Mouse (Mus musculus) bone marrow, adult 2 months (tissue): ENCODE data around the gene Tprn. TPM values are rescaled to one million over a fixed set of nuclear protein-coding genes. Genes with fewer than 3 reads are reported as not detected.
A peak's percentile ranks its signal among the peaks of the same experiment; 100 is the strongest.

ENCODE experiments used
- H3K27ac ChIP-seq: fragments of 200-500 bp; 2 replicates; pipeline ENCODE4 v1.5.1; 2012; ENCODE audit warnings: low read depth, mild to moderate bottlenecking, control low read depth, inconsistent platforms, low read length; ENCODE audit not compliant: control insufficient read depth, poor library complexity, insufficient read depth
- H3K4me1 ChIP-seq: fragments of 200-500 bp; 2 replicates; pipeline ENCODE4 v1.6.1; 2011; ENCODE audit warnings: low read length; ENCODE audit not compliant: control insufficient read depth, insufficient read depth
- H3K4me3 ChIP-seq: fragments of 200-500 bp; replicated peaks from 2 replicates; pipeline ENCODE3; 2011; ENCODE audit warnings: mild to moderate bottlenecking, low read depth, low read length, control low read depth; ENCODE audit not compliant: control insufficient read depth
- CTCF ChIP-seq: fragments of 200-500 bp; IDR thresholded peaks from 2 replicates; pipeline ENCODE4 v1.5.1; 2011; ENCODE audit warnings: low read length, control low read depth; ENCODE audit not compliant: control insufficient read depth, insufficient read depth
- POLR2A ChIP-seq: fragments of 200-500 bp; IDR thresholded peaks from 2 replicates; pipeline ENCODE4 v1.6.1; 2011; ENCODE audit warnings: low read depth, mild to moderate bottlenecking, control low read depth, low read length, borderline replicate concordance; ENCODE audit not compliant: control insufficient read depth
- WGBS: fragments of 180-500 bp; shearing (Covaris S2); methylation state at CpG from one replicate; pipeline ENCODE4 v1.1.7; 2018; 5-methylcytosine and 5-hydroxymethylcytosine counted together
- polyA plus RNA-seq: library from polyadenylated mRNA; stranded (reverse); fragments of >200 nt; gene quantifications from 2 replicates; pipeline ENCODE4 v1.2.4, GENCODE M21; 2011; ENCODE audit warnings: low replicate concordance; ENCODE audit not compliant: missing spikeins, insufficient read depth, insufficient read length

The Tprn gene
- polyA plus RNA-seq, 1 experiment: 17.5 TPM

DNA sequence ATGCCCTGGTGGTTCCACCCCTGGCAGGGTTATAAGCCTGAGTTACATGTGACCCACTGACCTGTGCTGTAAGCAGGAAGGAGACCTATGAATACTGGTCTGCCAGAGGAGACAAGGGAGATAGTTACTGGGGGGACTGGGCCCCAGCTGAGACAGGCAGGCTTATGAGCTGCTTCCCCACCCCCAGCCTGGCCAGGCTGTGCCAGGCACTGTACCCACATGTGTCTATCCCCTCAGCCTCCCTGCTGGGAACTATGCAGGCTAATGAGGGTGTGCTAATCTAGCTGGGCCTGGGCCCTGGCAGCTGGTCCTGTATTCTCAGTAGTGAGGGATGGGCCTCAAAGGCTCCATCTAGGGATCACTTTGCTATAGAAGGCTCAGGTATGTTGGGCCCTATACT lies 4.8 kb downstream of the Tprn start:
- no peak overlapping the region for H3K27ac ChIP-seq
- H3K4me3 ChIP-seq: no peak overlapping the region
- H3K4me1 ChIP-seq: peaks cover 5% of the 10 kb centered on the region
- TF ChIP-seq CTCF: no peak
- no peak for TF ChIP-seq POLR2A

DNA sequence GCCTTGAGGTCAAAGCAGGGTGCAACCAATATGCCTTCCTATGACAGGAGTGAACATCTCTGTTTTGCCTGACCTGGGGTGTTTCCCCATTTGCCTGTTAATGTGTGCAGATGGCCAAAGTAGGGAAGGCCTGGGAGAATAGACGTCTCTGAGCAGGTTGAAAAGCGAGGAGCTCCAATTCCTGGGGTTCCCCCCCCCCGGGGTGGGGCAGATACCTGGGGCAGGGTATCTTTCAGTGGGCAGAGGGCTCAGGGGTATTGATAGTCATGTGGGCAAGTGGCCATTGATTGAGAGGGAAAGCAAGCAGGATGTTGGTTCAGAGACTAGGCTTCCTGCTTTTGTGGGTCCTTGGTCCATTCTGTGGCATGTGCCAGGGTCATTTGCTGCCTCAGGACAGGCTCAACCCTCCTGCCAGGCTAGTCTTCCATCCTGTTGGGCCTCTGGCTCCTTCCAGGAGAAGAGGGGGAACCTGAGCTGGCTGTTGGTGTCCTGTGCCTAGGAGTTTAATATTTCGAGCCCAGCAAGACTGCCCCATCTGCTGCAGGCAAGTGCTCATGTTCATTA lies 5.4 kb downstream of the Tprn start:
- WGBS: 82% methylated on average over 4 of the region's 4 CpGs
- TF ChIP-seq CTCF (no peak), POLR2A (no peak)
- H3K4me3 ChIP-seq: no peak overlapping the region
- peaks cover 5% of the 10 kb centered on the region for H3K4me1 ChIP-seq
- H3K27ac ChIP-seq: no peak overlapping the region

DNA sequence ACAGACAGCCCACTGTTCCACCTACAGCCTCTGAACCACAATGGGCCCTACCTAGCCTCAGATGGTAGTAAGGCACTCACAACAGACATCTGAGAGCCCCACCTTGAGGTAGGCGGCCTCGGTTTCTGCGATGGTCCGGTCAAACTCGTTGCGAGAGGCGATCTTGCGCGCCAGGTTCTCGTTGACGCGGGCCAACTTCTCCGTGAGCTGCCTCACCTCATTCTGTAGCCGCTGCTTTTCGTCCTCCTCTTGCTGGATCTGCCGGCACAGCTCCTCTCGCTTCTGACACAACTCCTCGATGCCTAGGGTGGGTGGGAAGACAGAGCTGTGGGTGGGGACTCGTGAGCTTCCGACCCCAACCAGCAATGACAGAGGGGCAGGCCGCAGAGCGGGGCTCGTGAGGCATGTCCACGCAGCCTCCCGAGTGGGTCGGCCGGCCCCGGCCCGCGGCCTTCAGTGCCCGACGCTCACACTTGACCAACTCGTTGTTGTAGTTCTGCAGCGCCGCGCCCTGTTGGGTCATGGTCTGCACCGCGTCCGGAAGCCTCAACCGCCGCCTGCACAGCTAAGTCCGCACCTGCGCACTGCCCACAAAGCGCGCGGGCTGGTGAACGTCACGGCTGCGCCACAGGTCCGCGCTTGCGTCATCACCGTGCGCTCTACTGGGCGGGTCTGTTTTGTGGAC lies 9.6 kb downstream of the Tprn start, which contains the start of the genes Ssna1 and Anapc2:
Gene Ssna1, minus strand, starts transcription at position 612 of the 685 bp plus-strand sequence.
Gene Anapc2, plus strand, starts transcription at position 652 of the 685 bp plus-strand sequence.
- WGBS: under 1% methylated on average over 55 of the region's 55 CpGs
- peak; percentile 38; the same call in 1 of the 2 replicates for TF ChIP-seq CTCF
- peak; percentile 97 for TF ChIP-seq POLR2A
- Histone ChIP-seq H3K4me1 (peaks cover 5% of the 10 kb centered on the region), H3K27ac (peak within 1 kb of the TSS; percentile 85), H3K4me3 (peak within 1 kb of the TSS; percentile 93)

GRCm38 (mm10) chr2:25272515-25272914 lies 10.1 kb downstream of the Tprn start:
- Histone ChIP-seq H3K4me3 (peak overlapping the region; percentile 93), H3K4me1 (peaks cover 5% of the 10 kb centered on the region), H3K27ac (peak overlapping the region; percentile 14)
- under 1% methylated on average over 29 of the region's 29 CpGs for WGBS
- TF ChIP-seq CTCF: no peak
- TF ChIP-seq POLR2A: no peak

DNA sequence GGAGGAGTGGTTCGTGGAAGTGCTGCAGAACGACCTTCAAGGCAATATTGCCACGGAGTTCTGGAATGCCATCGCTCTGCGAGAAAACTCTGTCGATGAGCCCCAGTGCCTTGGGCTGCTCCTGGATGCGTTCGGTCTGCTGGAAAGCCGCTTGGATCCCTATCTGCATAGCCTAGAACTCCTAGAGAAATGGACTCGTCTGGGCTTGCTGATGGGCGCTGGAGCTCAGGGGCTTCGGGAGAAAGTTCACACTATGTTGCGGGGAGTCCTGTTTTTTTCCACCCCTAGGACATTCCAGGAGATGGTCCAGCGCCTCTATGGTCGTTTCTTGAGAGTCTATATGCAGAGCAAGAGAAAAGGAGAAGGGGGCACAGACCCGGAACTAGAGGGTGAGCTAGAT lies 10.6 kb downstream of the Tprn start:
- H3K27ac ChIP-seq: no peak overlapping the region
- peak overlapping the region; percentile 93 for H3K4me3 ChIP-seq
- 36% methylated on average over 16 of the region's 16 CpGs for WGBS
- peaks cover 5% of the 10 kb centered on the region for H3K4me1 ChIP-seq
- no peak for TF ChIP-seq POLR2A
- TF ChIP-seq CTCF: no peak

DNA sequence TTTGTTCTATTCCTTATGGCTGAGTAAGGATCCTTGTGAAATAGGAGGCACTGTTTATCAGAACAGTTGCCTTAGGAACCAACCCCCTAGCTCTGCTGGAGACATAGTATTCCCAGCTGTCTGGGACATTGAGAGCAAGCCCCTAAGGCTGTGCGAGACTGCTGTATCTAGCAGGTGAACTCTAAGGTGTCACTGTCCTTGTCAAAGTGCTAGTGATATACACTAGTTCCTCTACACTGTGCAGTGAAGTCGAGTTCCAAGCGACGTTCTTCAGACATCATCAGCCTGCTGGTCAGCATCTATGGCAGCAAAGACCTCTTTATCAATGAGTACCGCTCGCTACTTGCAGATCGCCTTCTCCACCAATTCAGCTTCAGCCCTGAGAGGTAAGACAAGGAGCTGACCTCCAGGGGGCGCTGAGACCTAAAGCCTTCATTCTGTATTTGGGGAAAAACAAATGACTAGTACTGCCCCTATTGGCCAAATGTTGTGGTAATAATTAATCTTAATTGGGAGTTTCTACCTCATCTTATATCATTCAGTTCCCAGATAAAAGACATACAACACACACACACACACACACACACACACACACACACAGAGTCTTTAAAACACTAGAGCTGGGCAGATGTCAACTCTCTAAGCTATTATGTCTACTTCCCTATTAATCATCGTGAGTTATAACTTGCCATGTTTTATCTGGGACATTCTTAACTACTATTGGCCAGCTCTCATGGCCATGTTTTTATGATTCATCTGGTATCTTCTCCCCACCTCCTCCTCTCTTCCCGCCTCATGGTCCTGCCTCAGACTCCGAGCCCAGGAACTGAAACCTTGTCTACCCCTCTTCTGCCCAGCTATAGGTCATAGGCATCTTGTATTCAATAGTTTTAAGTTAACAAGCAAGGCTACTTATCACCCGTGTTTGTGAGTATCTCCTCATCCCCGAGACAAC lies 16.8 kb downstream of the Tprn start:
- Histone ChIP-seq H3K4me1 (no peaks in the 10 kb centered on the region), H3K4me3 (no peak overlapping the region), H3K27ac (no peak overlapping the region)
- WGBS: 64% methylated on average over 13 of the region's 13 CpGs
- TF ChIP-seq CTCF (peak; percentile 77), POLR2A (no peak)

DNA sequence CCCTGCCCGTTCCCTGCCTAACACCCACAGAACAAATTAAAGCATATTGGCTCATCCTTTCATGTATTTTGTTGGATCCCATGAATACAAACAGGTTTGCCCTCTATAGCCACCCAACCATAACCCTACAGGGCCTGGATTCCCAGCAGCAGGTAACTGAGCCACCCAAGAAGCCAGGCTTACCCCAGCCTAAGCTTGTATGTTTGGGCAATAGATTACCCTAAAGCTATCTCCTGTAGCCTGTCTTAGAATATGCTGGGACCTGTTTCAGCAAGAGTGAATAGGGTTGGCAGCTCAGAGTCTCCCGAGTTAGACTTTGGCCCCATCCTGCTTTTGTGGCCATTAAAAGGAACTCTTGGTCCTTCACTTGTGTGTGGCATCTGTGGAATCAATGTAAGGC lies 23.1 kb downstream of the Tprn start:
- WGBS: 90% methylated on average over 2 of the region's 2 CpGs
- no peaks in the 10 kb centered on the region for H3K4me1 ChIP-seq
- no peak overlapping the region for H3K4me3 ChIP-seq
- no peak overlapping the region for H3K27ac ChIP-seq
- TF ChIP-seq POLR2A (no peak), CTCF (no peak)

- H3K27ac ChIP-seq: no peak overlapping the region
- H3K4me1 ChIP-seq: no peaks in the 10 kb centered on the region
- no peak overlapping the region for H3K4me3 ChIP-seq
- WGBS: 69% methylated on average over 1 of the region's 1 CpGs
- TF ChIP-seq CTCF: no peak
- no peak for TF ChIP-seq POLR2A
These were observed 23.9 kb downstream of the Tprn start for GRCm38 (mm10) chr2:25286314-25286713.
